Mouse (Mus musculus): ENCODE measurements around the gene Selenon.

DNA sequence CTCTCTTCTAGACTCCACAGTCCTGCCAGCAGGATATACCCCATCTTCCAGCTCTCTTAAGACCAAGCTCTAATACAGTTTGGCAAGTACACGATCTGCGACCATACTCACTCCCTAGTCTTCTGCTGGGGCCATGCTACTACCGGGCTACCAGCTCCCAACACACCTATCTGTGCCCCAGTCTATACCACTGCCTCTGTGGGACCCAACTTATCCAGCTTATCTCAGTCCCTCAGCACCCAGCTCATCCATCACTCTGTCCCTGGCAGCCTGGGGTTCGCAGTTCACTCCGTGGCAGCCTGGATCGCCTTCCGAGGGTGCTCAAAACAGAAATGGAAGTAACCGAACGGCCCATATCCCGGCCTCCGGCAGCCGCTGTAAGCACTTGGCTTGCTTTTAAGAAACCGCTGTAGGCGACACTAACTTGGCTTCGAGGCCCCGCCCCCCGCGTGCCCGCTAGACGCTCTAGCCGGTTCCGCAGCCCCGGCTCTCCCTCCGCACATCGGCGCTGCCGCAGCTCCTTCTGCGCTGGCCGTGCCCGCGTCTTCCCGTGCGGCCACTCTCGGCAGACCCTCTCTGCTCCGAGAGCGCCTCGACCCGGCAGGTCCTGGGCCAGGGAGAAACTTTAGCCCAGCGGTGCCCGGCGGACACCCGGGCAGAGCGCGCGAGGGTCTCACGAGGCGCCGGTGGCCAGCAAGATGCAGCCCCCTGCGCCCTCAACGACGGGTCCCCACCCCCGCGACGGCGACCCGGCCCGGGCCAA lies 17.7 kb downstream of the Selenon start:
- TF ChIP-seq CTCF (IDR thresholded peaks at IDR 0.05; ENCODE audit: control insufficient read depth, insufficient read depth, insufficient read length) (no peak), MAX (IDR thresholded peaks at IDR 0.05) (no peak), CEBPB (IDR thresholded peaks at IDR 0.05; ENCODE audit: low read depth) (no peak)

All from C2C12 (cell line).